Mouse (Mus musculus) ES-E14 (cell line): ENCODE results near the gene Nrros.

Source experiments
- CHD2 ChIP-seq: IDR thresholded peaks from 2 replicates; pipeline ENCODE4 v1.6.1; 2014; ENCODE audit warnings: mild to moderate bottlenecking, low read depth, low read length, inconsistent platforms
- MAFK ChIP-seq: IDR thresholded peaks from 2 replicates; pipeline ENCODE4 v1.6.1; 2014; ENCODE audit warnings: mild to moderate bottlenecking, low read depth, low read length, inconsistent platforms; ENCODE audit not compliant: insufficient read depth

- TF ChIP-seq CHD2 (no peak), MAFK (no peak)
These were observed 5.8 kb upstream of the Nrros start for GRCm38 (mm10) chr16:32171031-32171731.
